8 mouse cellular contexts compared by ENCODE assay signal in genomic region chr5:33721541-33722265, GRCm38 (mm10). TPM values are rescaled to one million over a fixed set of nuclear protein-coding genes. Genes with fewer than 3 reads are reported as not detected.
DNase-seq lines count a peak whose midpoint lies in the region; TF ChIP-seq lines count a peak whose summit lies in the region.

Gene Fgfr3, plus strand, starts transcription at chr5:33721674.

- TF ChIP-seq POLR2A in lung, adult 2 months (IDR thresholded peaks at IDR 0.05; ENCODE audit: borderline replicate concordance, extremely low read depth, low read depth, low read length): peak; percentile 70; the same call in 1 of the 2 replicates

- under 1% methylated on average over 73 of the region's 73 CpGs for whole genome bisulfite sequencing in forebrain, embryonic 10.5 days
- WGBS in lung, adult 2 months: 1% methylated on average over 71 of the region's 73 CpGs

- TF ChIP-seq CTCF in lung, adult 2 months (IDR thresholded peaks at IDR 0.05; ENCODE audit: insufficient read depth, low read length): no peak

- intact Hi-C loops in heart, postnatal 14 days (cut with DNase I): loop anchor here (5.0 kb wide), 1 partner anchor 34 kb away; no protein-coding TSS in a partner anchor

- peaks cover 32% of the 10 kb centered on the region for H3K36me3 ChIP-seq in forebrain, embryonic 10.5 days (replicated peaks)

- no peaks in the 10 kb centered on the region for H3K9me3 ChIP-seq in forebrain, embryonic 10.5 days

- H3K27me3 ChIP-seq in forebrain, embryonic 10.5 days (ENCODE audit: poor library complexity, severe bottlenecking): peaks cover 94% of the 10 kb centered on the region

- H3K27ac ChIP-seq in forebrain, embryonic 10.5 days: peak within 1 kb of the TSS; percentile 93

- peaks cover 83% of the 10 kb centered on the region for H3K4me1 ChIP-seq in forebrain, embryonic 10.5 days
- H3K4me1 ChIP-seq in lung, adult 2 months (ENCODE audit: control insufficient read depth, insufficient read depth, low read length): peaks cover 13% of the 10 kb centered on the region

- H3K4me3 ChIP-seq in forebrain, embryonic 10.5 days: peak within 1 kb of the TSS; percentile 87
- H3K4me3 ChIP-seq in lung, adult 2 months (replicated peaks; ENCODE audit: extremely low read depth, low read depth, low read length): peak within 1 kb of the TSS; percentile 89

- peak; percentile 52 to 56 for DNase-seq in B cell, adult 2 months
- peak; percentile 64 for DNase-seq in R1 (ENCODE audit: low read depth, low spot score)
- peak; percentile 69 for DNase-seq in forebrain, embryonic 10.5 days (ENCODE audit: extremely low spot score, low spot score)
- DNase-seq in heart, postnatal 14 days: peak; percentile 78 to 84
- DNase-seq in kidney, postnatal 36 days: peak; percentile 76 to 89
- DNase-seq in lung, adult 2 months: peak; percentile 84
- peak; percentile 46 for DNase-seq in ovary, postnatal 14 days (ENCODE audit: low spot score)
- peak; percentile 89 for DNase-seq in yolk sac, embryonic 10.5 days (ENCODE audit: low spot score)

RNA-seq across cellular contexts. Expression of gene Fgfr3, which starts in this region (rescaled TPM):
- polyA plus RNA-seq in forebrain, embryonic 10.5 days (2016; fragmentation: Nextera tagmentation; extraction: Ambion mirVana): 33.4 and 39.1 TPM in 2 replicates
- total RNA-seq in heart, postnatal 14 days (2021): 10 to 100 TPM; 12.7 to 13.0 TPM
- 237 and 258 TPM in 2 replicates for polyA plus RNA-seq in lung, adult 2 months (2012; rRNA removed)

Comparison
In these comparisons a context has a peak if more than half of its experiments do, and no peak if none do; other contexts are left out.
1. Peak in every context shown above with its lines: DNase-seq, H3K4me3 ChIP-seq and H3K27ac ChIP-seq.